Mouse (Mus musculus) midbrain, embryonic 13.5 days (tissue): Measurements from ENCODE around the gene Ciao2a. TPM values are rescaled to one million over a fixed set of nuclear protein-coding genes. Genes with fewer than 3 reads are reported as not detected.

Experiments used
- ATAC-seq: fragments of 200-750 bp; cut with Nextera tagmentation; 2 replicates; pipeline ENCODE4 v1.8.0; 2017; ENCODE audit warnings: mild to moderate bottlenecking, moderate TSS enrichment, moderate library complexity
- H3K27ac ChIP-seq: fragments of 300-500 bp; sonication (generic); 2 replicates; pipeline ENCODE4 v1.5.1; 2015; ENCODE audit warnings: inconsistent platforms, mild to moderate bottlenecking, moderate library complexity
- H3K27me3 ChIP-seq: fragments of 300-500 bp; sonication (generic); 2 replicates; pipeline ENCODE4 v1.6.1; 2015; ENCODE audit warnings: mild to moderate bottlenecking, inconsistent platforms
- H3K36me3 ChIP-seq: fragments of 300-500 bp; sonication (generic); 2 replicates; pipeline ENCODE4 v1.6.1; 2015; ENCODE audit warnings: mild to moderate bottlenecking, inconsistent platforms
- H3K4me1 ChIP-seq: fragments of 300-500 bp; sonication (generic); replicated peaks from 2 replicates; pipeline ENCODE4 v1.6.1; 2015; ENCODE audit warnings: inconsistent platforms
- H3K4me2 ChIP-seq: fragments of 300-500 bp; sonication (generic); replicated peaks from 2 replicates; pipeline ENCODE4 v1.6.1; 2015; ENCODE audit warnings: moderate library complexity, mild to moderate bottlenecking, inconsistent platforms
- H3K4me3 ChIP-seq: fragments of 300-500 bp; sonication (generic); replicated peaks from 2 replicates; pipeline ENCODE4 v1.5.1; 2015; ENCODE audit warnings: mild to moderate bottlenecking, inconsistent platforms
- H3K9ac ChIP-seq: fragments of 300-500 bp; sonication (generic); replicated peaks from 2 replicates; pipeline ENCODE4 v1.6.1; 2015; ENCODE audit warnings: mild to moderate bottlenecking, inconsistent platforms
- H3K9me3 ChIP-seq: fragments of 300-500 bp; sonication (generic); 2 replicates; pipeline ENCODE4 v1.6.1; 2016; ENCODE audit warnings: mild to moderate bottlenecking, inconsistent platforms
- WGBS: fragments of 180-500 bp; shearing (Covaris S2); methylation state at CpG from one replicate; pipeline ENCODE4 v1.1.7; 2015; 5-methylcytosine and 5-hydroxymethylcytosine counted together
- polyA plus RNA-seq: library from polyadenylated mRNA; unstranded; fragments of >200 nt; fragmentation: Nextera tagmentation; extraction: Ambion mirVana; gene quantifications from 2 replicates; pipeline ENCODE4 v1.2.1, GENCODE M21; 2015

Ciao2a gene
- polyA plus RNA-seq, 1 experiment from 2014 or later = 102 TPM

DNA sequence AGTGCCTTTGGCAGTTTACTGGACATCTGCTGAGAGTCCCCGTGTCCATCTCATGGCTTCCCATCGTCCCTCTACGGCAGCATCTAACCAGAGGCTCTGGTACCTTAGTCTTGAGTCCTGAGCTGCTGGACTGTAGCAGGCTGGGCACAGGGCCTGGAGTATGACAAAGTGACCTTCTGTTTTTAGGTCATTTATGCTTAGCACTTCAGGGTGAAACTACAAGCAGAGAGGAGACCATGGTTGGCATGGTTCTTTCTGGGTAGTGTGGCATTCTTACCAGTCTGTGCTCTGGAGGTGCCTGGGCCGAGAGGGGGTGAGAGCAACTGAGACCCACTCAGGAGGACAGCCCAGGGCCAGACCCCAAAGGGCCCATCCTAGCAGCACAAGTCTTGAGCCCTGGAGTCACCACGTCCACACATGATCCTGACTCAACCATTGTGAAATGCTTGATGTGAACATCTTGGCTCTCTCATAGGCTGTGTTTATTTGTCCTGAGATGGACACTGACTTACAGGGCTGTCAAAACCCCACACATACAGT, 47.0 kb downstream of the Ciao2a start:
- Histone ChIP-seq H3K9me3 (no peaks in the 10 kb centered on the region), H3K4me1 (peaks cover 17% of the 10 kb centered on the region), H3K27ac (no peak overlapping the region), H3K36me3 (no peaks in the 10 kb centered on the region), H3K4me3 (no peak overlapping the region), H3K27me3 (no peaks in the 10 kb centered on the region), H3K4me2 (no peak overlapping the region), H3K9ac (no peak overlapping the region)
- no peak for ATAC-seq
- WGBS = 95% methylated on average over 5 of the region's 5 CpGs

DNA sequence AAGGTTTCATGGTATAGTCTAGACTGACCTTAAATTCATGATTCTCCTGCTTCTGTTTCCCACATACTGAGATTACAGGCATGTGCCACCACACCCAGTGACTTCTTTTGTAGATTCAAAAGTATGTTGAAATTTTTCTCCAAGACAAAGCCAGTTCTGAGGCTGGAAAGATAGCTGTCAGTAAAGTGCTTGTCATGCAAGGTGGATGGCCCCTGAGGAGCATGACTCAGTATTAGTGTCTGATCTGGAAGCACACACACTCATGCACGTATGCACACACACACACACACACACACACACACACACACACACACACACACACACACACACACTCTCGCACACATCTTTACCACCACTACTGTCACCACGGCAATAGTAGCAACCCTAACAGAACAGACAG, 48.6 kb downstream of the Ciao2a start:
- Histone ChIP-seq H3K4me2 (no peak overlapping the region), H3K9me3 (no peaks in the 10 kb centered on the region), H3K27ac (no peak overlapping the region), H3K9ac (no peak overlapping the region), H3K4me1 (peaks cover 16% of the 10 kb centered on the region), H3K4me3 (no peak overlapping the region), H3K27me3 (no peaks in the 10 kb centered on the region), H3K36me3 (no peaks in the 10 kb centered on the region)
- ATAC-seq = no peak
- 85% methylated on average over 3 of the region's 3 CpGs for WGBS

DNA sequence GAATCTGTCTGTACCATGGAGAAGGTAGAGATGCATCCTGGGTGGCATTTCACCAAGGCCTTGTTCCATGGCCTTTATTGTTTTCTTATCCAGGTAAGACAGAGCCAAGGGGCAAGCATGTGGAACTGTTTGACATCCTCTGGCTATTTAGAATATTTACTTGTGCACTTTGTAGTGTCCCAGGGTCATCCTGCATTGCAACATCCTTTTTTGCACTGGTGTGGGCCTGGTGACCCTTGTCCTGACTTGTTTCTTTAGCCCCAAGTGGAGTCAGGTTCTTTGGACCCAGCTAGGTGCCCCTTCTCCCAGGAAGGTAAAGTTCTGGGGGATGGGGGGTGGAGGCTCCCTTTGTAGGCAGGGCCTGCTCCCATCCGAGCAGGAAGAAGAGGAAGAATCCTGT, 51.6 kb downstream of the Ciao2a start:
- no peak overlapping the region for H3K4me3 ChIP-seq
- no peaks in the 10 kb centered on the region for H3K4me1 ChIP-seq
- WGBS = 5% methylated on average over 1 of the region's 1 CpGs
- ATAC-seq = no peak
- H3K27ac ChIP-seq = no peak overlapping the region
- no peak overlapping the region for H3K4me2 ChIP-seq
- no peak overlapping the region for H3K9ac ChIP-seq
- H3K27me3 ChIP-seq = no peaks in the 10 kb centered on the region
- H3K36me3 ChIP-seq = no peaks in the 10 kb centered on the region
- no peaks in the 10 kb centered on the region for H3K9me3 ChIP-seq

DNA sequence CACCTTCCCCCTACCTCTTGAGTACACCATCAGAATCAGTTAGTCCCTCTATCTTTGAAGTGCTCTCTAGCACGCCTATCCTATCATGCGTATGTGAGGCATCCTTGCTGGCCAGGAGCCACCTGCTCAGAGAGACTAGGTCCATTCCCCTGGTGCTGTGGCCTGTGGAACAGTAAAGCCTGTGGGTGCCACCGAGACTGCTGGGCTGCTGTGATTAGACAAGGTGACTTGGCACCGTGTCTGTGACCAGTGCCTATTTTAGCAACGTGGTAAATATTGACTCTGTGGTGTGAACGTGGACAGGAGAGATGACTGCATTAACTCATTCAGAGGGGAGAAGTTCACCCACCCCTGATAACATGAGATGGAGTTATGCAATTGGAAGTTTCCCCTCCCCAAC, 53.4 kb downstream of the Ciao2a start:
- no peaks in the 10 kb centered on the region for H3K27me3 ChIP-seq
- H3K9ac ChIP-seq = no peak overlapping the region
- H3K4me2 ChIP-seq = no peak overlapping the region
- no peaks in the 10 kb centered on the region for H3K36me3 ChIP-seq
- H3K4me1 ChIP-seq = no peaks in the 10 kb centered on the region
- no peak for ATAC-seq
- no peaks in the 10 kb centered on the region for H3K9me3 ChIP-seq
- H3K4me3 ChIP-seq = no peak overlapping the region
- H3K27ac ChIP-seq = no peak overlapping the region
- WGBS = 87% methylated on average over 6 of the region's 6 CpGs

DNA sequence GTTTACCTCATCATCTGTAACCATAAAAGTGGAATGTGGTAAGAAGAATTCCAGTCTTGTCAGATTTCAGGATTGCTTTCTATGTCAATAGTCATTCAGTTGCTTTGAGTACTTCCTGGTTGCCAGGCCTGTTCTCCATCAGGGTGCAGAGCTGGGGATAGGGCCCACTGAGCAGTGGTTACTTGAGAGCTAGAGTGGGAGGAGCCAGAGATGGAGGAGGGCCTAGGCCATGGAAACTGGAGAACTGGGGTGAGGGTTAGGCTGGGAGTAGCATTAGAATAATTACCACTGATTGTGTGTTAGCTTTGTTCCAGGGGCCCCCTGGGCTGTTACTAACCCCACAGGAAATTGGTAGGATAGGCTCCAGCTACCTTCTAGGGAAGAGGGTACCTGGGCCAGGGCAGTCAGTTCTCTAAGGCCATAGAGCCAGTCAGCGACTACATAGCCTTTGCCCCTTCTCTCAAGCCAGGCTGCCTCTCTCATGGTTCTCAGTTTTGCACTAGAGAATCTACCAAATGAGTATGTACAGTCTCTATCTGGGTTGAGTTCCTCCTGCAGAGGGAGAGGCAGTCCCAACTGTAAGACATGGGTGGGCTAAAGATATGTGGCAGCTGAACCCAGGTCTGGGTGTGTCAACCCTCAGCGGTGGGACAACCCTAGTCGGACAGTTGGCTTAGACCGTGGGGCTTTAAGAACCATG, 54.9 kb downstream of the Ciao2a start:
- no peaks in the 10 kb centered on the region for H3K9me3 ChIP-seq
- H3K4me3 ChIP-seq = no peak overlapping the region
- no peaks in the 10 kb centered on the region for H3K36me3 ChIP-seq
- H3K4me1 ChIP-seq = peaks cover under 1% of the 10 kb centered on the region
- H3K27ac ChIP-seq = no peak overlapping the region
- no peak overlapping the region for H3K4me2 ChIP-seq
- H3K27me3 ChIP-seq = no peaks in the 10 kb centered on the region
- 0 out of 2 replicates have a peak, but pooled peaks have one; percentile 30 for ATAC-seq
- WGBS = 84% methylated on average over 4 of the region's 4 CpGs
- H3K9ac ChIP-seq = no peak overlapping the region

DNA sequence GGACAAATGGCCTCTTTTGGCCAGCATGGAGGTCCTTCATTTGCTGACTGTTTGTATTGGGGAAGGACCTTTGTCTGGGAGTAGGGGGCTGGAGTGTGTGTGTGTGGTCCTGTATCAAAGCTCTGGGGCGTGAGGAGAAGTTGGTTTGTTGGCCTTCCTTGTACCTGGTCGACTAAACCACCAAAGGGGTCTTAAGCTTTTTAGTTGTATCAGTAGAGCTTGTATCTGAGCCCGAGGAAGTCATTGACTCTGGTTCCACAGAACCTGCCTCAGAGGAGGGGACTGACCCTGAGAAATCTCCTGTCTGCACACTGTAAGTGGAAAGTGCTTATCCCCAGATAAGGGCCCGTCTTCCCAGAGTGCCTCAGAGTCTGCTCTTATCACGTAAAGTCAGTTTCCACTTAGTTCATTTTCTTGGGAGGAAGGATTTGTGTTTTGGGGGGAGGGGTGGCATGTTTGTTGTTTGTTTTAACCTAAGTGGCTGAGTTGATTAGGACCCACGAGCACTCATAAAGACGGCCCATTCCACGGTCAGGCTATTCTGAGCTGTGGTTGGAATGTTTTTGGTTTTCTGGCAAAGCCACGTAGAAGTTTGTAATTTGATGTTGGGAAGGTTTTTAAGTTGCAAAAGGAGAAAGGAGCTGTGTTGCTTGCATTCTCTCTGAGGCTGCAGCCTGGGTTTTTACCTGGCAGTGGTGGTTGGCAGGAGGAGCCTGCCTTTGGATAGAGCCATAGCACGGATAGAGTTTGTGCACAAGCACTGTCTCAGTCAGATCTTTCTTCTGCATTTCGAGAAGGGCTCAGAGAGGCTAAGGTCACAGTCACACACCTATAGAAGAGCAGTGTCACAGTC, 55.6 kb downstream of the Ciao2a start:
- no peak for ATAC-seq
- H3K9ac ChIP-seq = no peak overlapping the region
- WGBS = 75% methylated on average over 11 of the region's 11 CpGs

DNA sequence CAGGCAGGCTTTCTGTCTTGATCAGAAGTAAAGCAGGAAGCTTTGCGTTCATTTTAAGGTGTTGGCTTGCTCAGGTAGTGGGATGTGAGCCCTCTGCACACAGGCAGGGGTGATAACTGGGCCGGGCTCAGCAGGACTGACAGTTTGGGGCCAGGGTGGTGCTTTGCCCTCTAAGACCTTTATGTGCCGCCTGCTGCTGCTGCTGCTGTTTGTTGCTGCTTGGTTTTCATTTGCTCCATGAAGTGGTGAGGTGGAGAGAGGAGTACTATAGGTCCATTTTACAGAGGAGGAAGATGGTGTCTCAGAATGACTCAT, 56.2 kb downstream of the Ciao2a start:
- Histone ChIP-seq H3K27me3 (no peaks in the 10 kb centered on the region), H3K4me2 (no peak overlapping the region), H3K27ac (no peak overlapping the region), H3K36me3 (no peaks in the 10 kb centered on the region), H3K9ac (no peak overlapping the region), H3K9me3 (no peaks in the 10 kb centered on the region), H3K4me3 (no peak overlapping the region), H3K4me1 (peaks cover 10% of the 10 kb centered on the region)
- no peak for ATAC-seq
- 79% methylated on average over 3 of the region's 3 CpGs for WGBS

More for the DNA sequence above, 55.6 kb downstream of the Ciao2a start:
- H3K4me1 ChIP-seq = peaks cover 8% of the 10 kb centered on the region
- no peak overlapping the region for H3K27ac ChIP-seq
- H3K4me2 ChIP-seq = no peak overlapping the region
- H3K36me3 ChIP-seq = no peaks in the 10 kb centered on the region
- no peaks in the 10 kb centered on the region for H3K27me3 ChIP-seq
- no peak overlapping the region for H3K4me3 ChIP-seq
- no peaks in the 10 kb centered on the region for H3K9me3 ChIP-seq

DNA sequence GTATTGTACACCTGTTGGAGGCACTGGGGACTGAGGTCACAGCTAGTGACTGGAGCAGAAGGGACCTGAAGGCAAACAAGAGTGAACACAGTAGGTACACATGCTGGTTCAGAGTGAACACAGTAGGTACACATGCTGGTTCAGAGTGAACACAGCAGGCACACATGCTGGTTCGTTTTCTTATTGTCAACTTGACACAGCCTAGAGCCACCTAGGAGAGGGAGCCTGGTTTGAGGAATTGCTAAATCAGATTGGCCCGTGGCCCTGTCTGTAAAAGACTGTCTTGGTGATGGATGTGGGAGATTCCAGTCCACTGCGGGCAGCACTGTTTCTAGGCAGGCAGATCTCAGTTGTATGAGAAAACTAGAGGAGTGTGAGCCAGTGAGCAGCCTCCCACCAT, 56.6 kb downstream of the Ciao2a start:
- no peak overlapping the region for H3K4me3 ChIP-seq
- H3K9ac ChIP-seq = no peak overlapping the region
- H3K4me1 ChIP-seq = peaks cover 10% of the 10 kb centered on the region
- no peaks in the 10 kb centered on the region for H3K9me3 ChIP-seq
- WGBS = 79% methylated on average over 3 of the region's 3 CpGs
- H3K27me3 ChIP-seq = no peaks in the 10 kb centered on the region
- no peaks in the 10 kb centered on the region for H3K36me3 ChIP-seq
- no peak overlapping the region for H3K27ac ChIP-seq
- ATAC-seq = no peak
- no peak overlapping the region for H3K4me2 ChIP-seq

DNA sequence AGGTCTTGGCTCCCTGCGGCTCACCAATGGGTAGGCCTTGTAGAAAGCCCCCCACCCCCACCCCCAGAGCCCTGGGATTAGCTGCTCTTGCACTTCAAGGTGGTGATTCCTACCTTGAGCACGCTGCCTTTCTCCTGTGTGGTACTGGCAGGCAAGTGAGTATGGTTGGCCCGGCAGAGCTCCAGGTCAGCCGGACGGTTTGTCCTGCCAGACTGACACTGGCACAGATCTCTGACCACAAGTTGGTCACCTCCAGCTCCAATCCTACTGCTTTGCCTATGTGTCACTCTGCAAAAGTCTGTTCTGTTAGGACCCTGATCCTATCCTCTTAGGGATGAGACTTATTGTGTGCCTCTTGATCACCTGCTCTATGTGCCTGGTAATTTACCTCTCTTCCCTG, 58.2 kb downstream of the Ciao2a start:
- Histone ChIP-seq H3K9ac (no peak overlapping the region), H3K27me3 (no peaks in the 10 kb centered on the region), H3K9me3 (no peaks in the 10 kb centered on the region), H3K27ac (no peak overlapping the region), H3K4me1 (peaks cover 10% of the 10 kb centered on the region), H3K4me3 (no peak overlapping the region), H3K36me3 (no peaks in the 10 kb centered on the region), H3K4me2 (no peak overlapping the region)
- 67% methylated on average over 5 of the region's 5 CpGs for WGBS
- ATAC-seq = no peak

DNA sequence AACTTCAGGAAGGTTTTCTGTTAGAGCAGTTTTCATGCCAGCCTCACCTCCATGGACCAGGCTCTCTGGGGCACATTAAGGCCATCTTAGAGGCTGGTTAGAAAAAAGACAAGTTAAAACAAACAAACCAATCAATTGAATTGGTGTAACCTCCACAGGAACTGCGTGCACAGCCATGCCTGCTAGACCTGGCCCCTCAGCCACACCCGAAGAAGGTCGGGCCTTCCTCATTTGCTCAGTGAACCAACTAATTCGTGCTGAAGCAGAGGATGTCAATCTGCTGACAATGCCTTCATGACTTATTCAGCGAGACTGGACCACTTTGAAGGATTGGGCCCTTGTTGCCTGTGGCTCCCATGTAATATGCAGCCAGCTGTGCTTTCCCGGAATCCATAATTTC, 60.0 kb downstream of the Ciao2a start:
- Histone ChIP-seq H3K4me2 (no peak overlapping the region), H3K4me3 (no peak overlapping the region), H3K27me3 (no peaks in the 10 kb centered on the region), H3K27ac (no peak overlapping the region), H3K36me3 (no peaks in the 10 kb centered on the region), H3K9me3 (no peaks in the 10 kb centered on the region), H3K4me1 (peaks cover 10% of the 10 kb centered on the region), H3K9ac (no peak overlapping the region)
- WGBS = 7% methylated on average over 6 of the region's 6 CpGs
- ATAC-seq = no peak
